Mouse (Mus musculus) liver, embryonic 14.5 days (tissue): ENCODE data around the gene Ttll6. TPM values are rescaled to one million over a fixed set of nuclear protein-coding genes. Genes with fewer than 3 reads are reported as not detected.

Source experiments
- ATAC-seq: fragments of 200-750 bp; cut with Nextera tagmentation; 2 replicates; pipeline ENCODE4 v1.8.0; 2017; ENCODE audit warnings: moderate number of reproducible peaks, mild to moderate bottlenecking, moderate library complexity; ENCODE audit not compliant: insufficient read depth
- DNase-seq, 3 experiments: peaks; one replicate each; pipeline ENCODE4 v3.0.0-alpha.2; 2012 to 2013; ENCODE audit warnings: low read depth in 3 of 3, low spot score in 3 of 3
- H3K27ac ChIP-seq: fragments of 300-500 bp; sonication (generic); 2 replicates; pipeline ENCODE4 v1.5.1; 2014; ENCODE audit warnings: moderate library complexity, mild to moderate bottlenecking, control low read depth, inconsistent platforms
- H3K27me3 ChIP-seq: fragments of 300-500 bp; sonication (generic); 2 replicates; pipeline ENCODE4 v1.6.1; 2014; ENCODE audit warnings: mild to moderate bottlenecking, low read length, moderate library complexity; ENCODE audit not compliant: control insufficient read depth, insufficient read depth
- H3K36me3 ChIP-seq: fragments of 300-500 bp; sonication (generic); replicated peaks from 2 replicates; pipeline ENCODE4 v1.6.1; 2014; ENCODE audit warnings: low read depth; ENCODE audit not compliant: control insufficient read depth, insufficient read depth
- H3K4me1 ChIP-seq, 2 experiments: fragments of 200-500 bp in 1 of 2; fragments of 300-500 bp in 1 of 2; sonication (generic) in 1 of 2; replicated peaks; 2 replicates each; pipeline ENCODE4 v1.6.1; 2012 to 2014; ENCODE audit warnings: antibody characterized with exemption in 1 of 2, inconsistent platforms in 1 of 2, low read length in 1 of 2; ENCODE audit not compliant: control insufficient read depth in 2 of 2, insufficient read depth in 2 of 2
- H3K4me2 ChIP-seq: fragments of 300-500 bp; sonication (generic); 2 replicates; pipeline ENCODE4 v1.6.1; 2014; ENCODE audit warnings: low read depth, mild to moderate bottlenecking, control low read depth, moderate library complexity
- H3K4me3 ChIP-seq, 2 experiments: fragments of 200-500 bp in 1 of 2; fragments of 300-500 bp in 1 of 2; sonication (generic) in 1 of 2; 2 replicates each; pipeline ENCODE4 v1.5.1; 2012 to 2014; ENCODE audit warnings: low read depth in 2 of 2, low read length in 2 of 2, mild to moderate bottlenecking in 2 of 2, control low read depth in 1 of 2, inconsistent platforms in 1 of 2, moderate library complexity in 1 of 2; ENCODE audit not compliant: insufficient read depth in 1 of 2
- H3K9ac ChIP-seq: fragments of 300-500 bp; sonication (generic); replicated peaks from 2 replicates; pipeline ENCODE4 v1.6.1; 2014; ENCODE audit warnings: mild to moderate bottlenecking, control low read depth, moderate library complexity
- H3K9me3 ChIP-seq: fragments of 300-500 bp; sonication (generic); 2 replicates; pipeline ENCODE4 v1.6.1; 2016; ENCODE audit warnings: low read length, mixed read lengths; ENCODE audit not compliant: control insufficient read depth
- CTCF ChIP-seq: IDR thresholded peaks from 2 replicates; pipeline ENCODE4 v1.5.1; 2016; ENCODE audit warnings: antibody characterized with exemption, low read depth, control low read depth
- EP300 ChIP-seq: IDR thresholded peaks from 2 replicates; pipeline ENCODE4 v1.6.1; 2016; ENCODE audit warnings: antibody characterized with exemption, low read depth
- WGBS: fragments of 180-500 bp; shearing (Covaris S2); extraction: QIAGEN DNeasy Blood & Tissue Kit; methylation state at CpG from one replicate; pipeline ENCODE4 v1.1.7; 2014; ENCODE audit not compliant: insufficient replicate concordance; 5-methylcytosine and 5-hydroxymethylcytosine counted together
- polyA plus RNA-seq, 2 experiments: library from polyadenylated mRNA; depleted of rRNA in 1 of 2; stranded (reverse) in 1 of 2; unstranded in 1 of 2; fragments of >200 nt; fragmentation: Nextera tagmentation in 1 of 2; extraction: Ambion mirVana in 1 of 2; gene quantifications; 2 replicates each; pipeline versions ENCODE4 v1.2.1 to v1.2.3; 2012 to 2014

Gene Ttll6
- polyA plus RNA-seq, 2 experiments: not detected

GRCm38 (mm10) chr11:96181061-96181460 is 47.5 kb downstream of the Ttll6 start:
- no peak overlapping the region for H3K27ac ChIP-seq
- peaks cover 85% of the 10 kb centered on the region for H3K27me3 ChIP-seq
- H3K9ac ChIP-seq: no peak overlapping the region
- TF ChIP-seq EP300 (no peak), CTCF (no peak)
- no peaks in the 10 kb centered on the region for H3K9me3 ChIP-seq
- no peak for ATAC-seq
- H3K4me3 ChIP-seq: no peak overlapping the region
- WGBS: 24% methylated on average over 4 of the region's 4 CpGs
- no peak for DNase-seq
- H3K4me1 ChIP-seq: no peaks in the 10 kb centered on the region
- no peak overlapping the region for H3K4me2 ChIP-seq
- H3K36me3 ChIP-seq: no peaks in the 10 kb centered on the region

- H3K27ac ChIP-seq: no peak overlapping the region
- H3K9me3 ChIP-seq: no peaks in the 10 kb centered on the region
- ATAC-seq: no peak
- H3K27me3 ChIP-seq: peaks cover 82% of the 10 kb centered on the region
- TF ChIP-seq EP300: no peak
- no peak for TF ChIP-seq CTCF
- no peak overlapping the region for H3K9ac ChIP-seq
- H3K36me3 ChIP-seq: no peaks in the 10 kb centered on the region
- H3K4me3 ChIP-seq: no peak overlapping the region
- no peak overlapping the region for H3K4me2 ChIP-seq
- H3K4me1 ChIP-seq: no peaks in the 10 kb centered on the region
- no peak for DNase-seq
These were observed 50.6 kb downstream of the Ttll6 start for GRCm38 (mm10) chr11:96184233-96184632.

- Histone ChIP-seq H3K27me3 (peaks cover 86% of the 10 kb centered on the region), H3K36me3 (no peaks in the 10 kb centered on the region), H3K9me3 (no peaks in the 10 kb centered on the region), H3K4me1 (no peaks in the 10 kb centered on the region), H3K4me3 (no peak overlapping the region), H3K27ac (no peak overlapping the region), H3K9ac (no peak overlapping the region), H3K4me2 (no peak overlapping the region)
- 14% methylated on average over 4 of the region's 4 CpGs for WGBS
- ATAC-seq: no peak
- no peak for DNase-seq
- TF ChIP-seq CTCF (no peak), EP300 (no peak)
These were observed 53.7 kb downstream of the Ttll6 start for GRCm38 (mm10) chr11:96187321-96187720.

- H3K27me3 ChIP-seq: peaks cover 95% of the 10 kb centered on the region
- no peak overlapping the region for H3K4me3 ChIP-seq
- 1% methylated on average over 28 of the region's 28 CpGs for WGBS
- TF ChIP-seq CTCF: no peak
- no peak for TF ChIP-seq EP300
- H3K9me3 ChIP-seq: no peaks in the 10 kb centered on the region
- H3K9ac ChIP-seq: no peak overlapping the region
- H3K4me1 ChIP-seq: no peaks in the 10 kb centered on the region
- no peak overlapping the region for H3K4me2 ChIP-seq
- DNase-seq (no peak), ATAC-seq (no peak)
- no peaks in the 10 kb centered on the region for H3K36me3 ChIP-seq
- H3K27ac ChIP-seq: no peak overlapping the region
These were observed 56.4 kb downstream of the Ttll6 start for GRCm38 (mm10) chr11:96189810-96190522.

- Histone ChIP-seq H3K4me2 (no peak overlapping the region), H3K9ac (no peak overlapping the region), H3K36me3 (no peaks in the 10 kb centered on the region), H3K27ac (no peak overlapping the region), H3K4me1 (no peaks in the 10 kb centered on the region), H3K4me3 (no peak overlapping the region), H3K27me3 (peaks cover 97% of the 10 kb centered on the region), H3K9me3 (no peaks in the 10 kb centered on the region)
- no peak for ATAC-seq
- TF ChIP-seq CTCF: no peak
- no peak for TF ChIP-seq EP300
- 3% methylated on average over 5 of the region's 5 CpGs for WGBS
- DNase-seq: no peak
These were observed 57.5 kb downstream of the Ttll6 start for GRCm38 (mm10) chr11:96191132-96191531.
